Mouse (Mus musculus): ENCODE results near the gene Rela.

GRCm38 (mm10) chr19:5666386-5666785 is 29.1 kb downstream of the Rela start:
- TF ChIP-seq CTCF (IDR thresholded peaks at IDR 0.05; ENCODE audit: insufficient read depth, low read depth, low read length) = no peak
- TF ChIP-seq POLR2A (IDR thresholded peaks at IDR 0.05; ENCODE audit: insufficient read depth, low read depth, low read length) = no peak
